Mouse (Mus musculus): ENCODE measurements at regions not wholly inside any gene's neighbourhood (a gene's known extent, or its start where the extent isn't known, plus 50 kb on each side); places are given as distances from the start of the nearest gene placed in this dataset.

DNA sequence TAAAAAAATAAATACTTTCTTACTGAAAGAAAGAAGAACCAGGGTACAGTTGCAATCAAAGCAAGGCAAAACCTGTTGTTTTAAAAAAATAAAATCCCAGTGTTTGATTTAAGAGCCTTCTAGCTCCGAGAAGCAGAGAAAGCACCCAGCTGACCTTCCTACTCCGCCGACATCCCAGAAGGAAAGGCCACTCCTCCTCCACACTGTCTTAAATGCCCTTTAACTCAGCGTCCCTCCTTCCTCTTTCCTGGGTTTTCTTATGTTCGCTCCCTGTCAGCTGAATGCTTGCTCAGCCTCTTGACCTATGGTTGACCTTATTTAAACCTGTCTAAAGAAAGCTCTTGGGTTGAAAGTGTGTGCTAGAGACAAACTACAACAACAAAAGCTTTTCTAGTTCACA, 79.1 kb downstream of the Sptssa start:
- no peak for DNase-seq

DNA sequence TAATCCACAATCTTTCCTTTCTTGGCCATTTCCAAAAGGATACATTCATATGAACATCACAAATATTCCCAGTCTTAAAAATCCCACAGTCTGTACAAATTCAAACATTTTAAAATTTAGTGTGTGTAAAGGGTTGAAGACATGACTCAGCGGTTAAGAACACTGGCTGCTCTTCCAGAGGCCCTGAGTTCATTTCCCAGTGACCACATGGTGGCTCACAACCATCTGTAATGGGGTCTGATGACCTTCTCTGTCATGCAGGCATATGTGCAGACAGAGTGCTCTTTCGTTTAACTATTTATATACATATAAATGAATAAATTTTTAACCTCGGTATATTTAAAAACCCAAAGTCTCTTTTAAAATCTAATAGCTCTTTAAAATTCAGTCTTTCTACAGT, 79.6 kb downstream of the Sptssa start:
- DNase-seq: no peak

DNA sequence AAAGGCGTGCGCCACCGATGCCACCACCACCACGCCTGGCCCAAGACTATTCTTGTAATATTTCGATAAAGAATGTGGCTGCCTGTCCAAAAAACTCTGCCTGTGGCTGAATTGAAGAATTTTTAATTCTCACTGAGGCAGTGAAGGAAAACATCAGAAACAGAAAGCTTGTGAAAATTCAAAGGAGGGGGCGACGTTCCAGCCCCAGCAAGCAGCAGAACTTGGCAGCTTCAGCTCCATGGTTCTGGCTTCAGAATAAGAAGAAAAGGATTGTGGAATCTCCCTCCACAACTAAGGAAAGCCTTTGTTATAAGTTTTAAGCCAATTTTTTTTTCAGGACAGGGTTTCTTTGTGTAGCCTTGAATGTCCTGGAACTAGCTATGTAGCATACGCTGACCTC, 83.5 kb downstream of the Sptssa start:
- no peak for DNase-seq

DNA sequence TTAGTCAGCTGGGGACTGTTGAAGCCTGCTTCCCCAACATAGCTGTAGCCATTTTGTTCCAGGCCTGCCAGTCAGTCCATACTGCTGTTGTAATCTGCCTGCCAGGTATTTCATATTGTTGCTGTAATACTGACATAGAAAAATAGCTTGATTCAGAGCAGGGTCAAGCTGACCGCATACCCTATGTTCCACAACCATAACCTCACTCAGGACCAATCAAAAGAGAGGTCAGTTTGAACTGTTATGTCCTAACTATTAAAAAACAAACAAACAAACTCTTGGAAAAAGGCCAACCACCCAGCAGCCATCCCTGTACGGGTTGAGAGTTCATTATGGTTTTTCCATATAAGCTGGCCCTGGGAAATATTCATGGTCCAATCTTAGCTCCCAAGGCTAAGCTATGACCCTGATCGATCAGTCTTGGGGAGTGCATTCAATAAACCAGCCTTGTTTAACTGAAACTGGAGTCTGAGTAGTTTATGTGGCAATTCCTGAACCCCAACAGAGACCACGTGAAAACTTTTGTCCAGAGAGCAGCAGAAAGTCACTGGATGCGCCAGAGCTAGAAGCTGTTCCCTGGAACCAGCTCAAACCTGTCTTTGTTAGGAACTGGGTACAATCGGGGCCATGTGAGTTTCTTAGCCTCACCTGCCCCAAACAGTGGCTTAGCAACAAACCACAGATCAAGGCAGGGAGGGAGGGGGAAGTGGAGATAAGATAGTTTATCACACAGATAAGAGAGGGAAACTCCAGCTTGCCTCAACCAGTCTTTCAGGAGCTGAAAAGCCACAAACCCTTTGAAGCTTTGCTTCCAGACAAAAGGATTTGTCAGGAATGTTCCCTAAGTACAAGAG, 88.1 kb downstream of the Sptssa start:
- DNase-seq: no peak

DNA sequence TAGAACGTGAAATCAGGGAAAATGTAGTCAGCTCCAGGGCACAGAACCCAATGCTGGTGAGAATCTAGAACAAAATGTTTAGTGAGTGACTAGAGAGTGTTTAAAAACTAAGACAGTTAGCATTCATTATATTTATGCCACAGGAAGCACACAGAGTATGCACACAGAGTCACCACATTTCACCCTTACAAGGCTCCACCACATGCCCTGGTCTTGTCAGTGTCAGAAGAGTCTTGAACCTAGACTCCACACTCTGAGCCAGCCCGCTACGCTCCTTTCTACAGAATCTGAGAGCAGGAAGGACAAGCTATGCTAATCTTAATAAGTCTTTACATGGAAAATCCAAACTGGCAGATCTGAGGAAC, 89.0 kb downstream of the Sptssa start:
- no peak for DNase-seq

DNA sequence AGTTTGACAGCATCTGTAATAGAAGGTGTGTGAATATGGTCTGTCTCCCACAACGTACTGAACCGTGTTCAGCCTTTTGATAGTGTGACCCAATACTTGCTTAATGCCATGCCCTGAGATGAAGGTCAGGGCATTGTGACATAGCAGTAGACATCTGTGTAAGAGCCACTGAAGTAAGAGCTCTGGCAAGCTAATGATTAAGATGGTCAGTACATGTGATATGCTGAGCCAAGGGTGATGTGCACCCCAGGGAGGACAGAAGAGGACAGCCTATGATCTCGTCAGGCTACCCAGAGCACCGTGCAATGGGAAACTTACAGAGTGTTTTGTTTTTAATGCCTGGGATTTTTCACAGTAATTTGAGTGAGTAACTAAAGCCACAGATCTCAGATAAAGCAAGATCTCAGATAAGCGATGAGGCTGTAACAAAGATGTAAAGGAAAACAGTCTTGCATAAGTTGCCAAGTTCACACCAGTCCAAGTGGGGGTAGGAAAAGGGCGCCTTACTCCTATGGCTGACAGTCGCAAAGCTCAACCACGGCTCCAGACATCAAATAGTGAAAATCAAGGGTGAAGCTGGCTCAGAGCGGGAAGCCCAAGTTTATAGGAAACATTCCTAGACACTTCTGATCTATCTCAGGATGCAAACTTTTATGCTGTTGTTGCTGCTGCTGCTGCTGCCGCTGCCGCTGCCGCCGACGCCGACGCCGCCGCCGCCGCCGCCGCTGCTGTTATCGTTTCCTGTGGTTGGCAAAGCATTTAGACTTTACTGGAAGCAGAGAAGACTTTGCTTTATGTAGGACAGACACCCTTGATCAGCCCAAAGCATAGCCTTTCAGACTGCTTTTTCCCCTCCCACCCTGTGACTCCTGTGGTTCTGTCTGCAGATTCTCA, 89.6 kb downstream of the Sptssa start:
- no peak for DNase-seq

DNA sequence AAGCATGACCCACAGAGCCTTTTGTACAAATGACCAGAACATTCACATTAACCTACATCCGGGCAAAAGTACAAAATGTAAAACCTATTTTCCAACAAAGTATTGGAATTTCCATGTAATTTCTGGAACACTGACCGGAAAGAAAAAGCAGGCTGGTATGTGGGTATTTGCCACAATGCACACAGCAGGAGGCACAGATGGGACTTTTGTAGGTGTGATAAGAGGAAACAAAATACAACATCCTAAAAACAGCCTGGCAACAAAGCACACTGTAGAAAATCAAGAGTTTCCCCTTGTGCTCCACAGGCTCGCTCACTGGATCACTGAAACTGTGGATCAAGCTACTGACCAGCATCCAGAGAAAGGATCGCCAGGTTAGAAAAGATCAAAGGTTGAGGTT, 94.4 kb downstream of the Sptssa start:
- DNase-seq: no peak

DNA sequence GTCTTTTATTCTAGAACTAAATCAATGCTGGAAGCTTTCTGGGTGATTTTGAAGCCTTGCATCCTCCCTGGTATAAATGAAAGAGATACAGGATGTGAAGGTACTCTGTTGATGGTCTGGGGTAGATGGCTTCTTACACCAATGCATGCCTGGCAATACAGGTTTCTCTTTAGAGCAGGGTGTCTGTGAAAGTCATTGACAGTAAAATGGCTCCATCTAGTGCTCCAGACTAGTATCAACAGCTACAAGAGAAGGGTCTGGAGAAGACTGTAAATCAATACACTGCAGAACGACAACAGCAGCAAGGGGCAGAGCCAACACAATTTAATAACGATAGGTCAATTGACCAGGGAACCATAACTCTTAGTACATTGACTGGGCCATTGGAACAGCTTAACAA, 98.3 kb downstream of the Sptssa start:
- DNase-seq: no peak

DNA sequence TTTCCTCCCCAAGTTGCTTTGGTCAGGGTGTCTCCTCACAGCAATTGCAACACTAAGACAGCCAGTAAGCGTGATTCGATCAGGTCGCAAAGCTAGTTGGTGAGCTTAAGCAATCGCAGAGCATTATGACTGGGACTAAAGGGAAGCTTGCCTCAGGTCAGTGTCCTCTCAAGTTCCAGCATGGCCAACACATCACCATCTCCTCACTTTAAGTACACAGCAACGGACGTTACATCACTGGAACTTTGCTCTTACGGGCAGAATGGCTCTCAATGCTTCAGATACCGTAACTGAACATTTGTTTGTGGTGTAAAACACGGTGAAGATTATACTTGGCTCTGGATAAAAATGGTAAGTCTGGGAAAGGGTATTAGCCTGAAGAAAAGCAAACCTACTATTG, 106.7 kb downstream of the Sptssa start:
- no peak for DNase-seq

DNA sequence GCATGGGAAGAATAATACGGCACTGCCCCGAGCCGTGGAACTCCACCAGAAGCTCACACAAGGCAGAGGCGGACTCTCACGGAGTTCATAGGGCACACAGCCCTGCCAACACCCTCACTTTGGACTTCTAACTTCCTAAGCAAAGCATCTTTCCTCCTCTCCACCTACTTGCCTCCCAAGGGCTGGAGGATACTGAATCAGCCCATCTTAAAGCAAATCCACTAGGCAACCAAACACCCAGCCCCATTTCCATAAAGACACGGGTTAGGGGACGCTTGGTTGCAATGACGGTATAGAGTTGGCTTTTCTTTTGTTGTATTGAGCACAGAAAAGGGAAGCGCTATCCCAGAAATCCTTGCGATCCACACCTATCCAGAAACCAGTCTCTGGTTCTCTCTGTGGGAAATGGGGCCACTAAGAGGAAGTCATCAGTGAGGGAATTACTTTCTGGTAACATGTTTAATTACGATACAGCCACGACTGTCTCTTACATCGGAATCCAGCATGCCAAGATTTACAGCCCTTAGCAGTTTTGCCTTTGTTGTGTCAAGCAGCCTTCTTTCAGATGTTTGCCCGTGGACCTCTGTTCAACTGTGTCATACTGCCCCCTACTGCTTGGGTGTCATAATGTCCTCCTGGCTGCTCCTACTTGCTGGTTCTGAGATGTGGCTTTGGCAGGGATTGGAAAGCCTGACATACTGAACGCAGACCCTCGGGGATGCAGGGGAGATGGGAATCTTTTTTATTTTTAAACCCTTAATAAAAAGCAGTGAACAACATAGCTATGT, 110.4 kb downstream of the Sptssa start:
- DNase-seq: peak; percentile 57

DNA sequence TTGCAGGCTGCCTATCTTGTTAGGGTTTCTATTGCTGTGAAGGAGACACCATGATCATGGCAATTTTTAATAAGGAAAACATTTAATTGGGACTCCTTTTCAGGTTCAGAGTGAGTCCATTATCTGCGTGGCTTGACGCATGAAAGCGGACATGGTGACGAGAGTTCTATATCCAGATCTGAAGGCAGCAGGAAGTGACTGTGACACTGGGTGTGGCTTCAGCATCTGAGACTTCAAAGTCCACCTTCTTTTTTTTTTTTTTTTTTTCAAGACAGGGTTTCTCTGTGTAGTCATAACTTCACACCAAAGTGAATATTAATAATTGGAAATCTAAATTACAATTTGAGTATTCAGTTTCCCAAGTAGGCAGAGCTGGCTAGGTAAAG, 118.1 kb downstream of the Sptssa start:
- DNase-seq: no peak

DNA sequence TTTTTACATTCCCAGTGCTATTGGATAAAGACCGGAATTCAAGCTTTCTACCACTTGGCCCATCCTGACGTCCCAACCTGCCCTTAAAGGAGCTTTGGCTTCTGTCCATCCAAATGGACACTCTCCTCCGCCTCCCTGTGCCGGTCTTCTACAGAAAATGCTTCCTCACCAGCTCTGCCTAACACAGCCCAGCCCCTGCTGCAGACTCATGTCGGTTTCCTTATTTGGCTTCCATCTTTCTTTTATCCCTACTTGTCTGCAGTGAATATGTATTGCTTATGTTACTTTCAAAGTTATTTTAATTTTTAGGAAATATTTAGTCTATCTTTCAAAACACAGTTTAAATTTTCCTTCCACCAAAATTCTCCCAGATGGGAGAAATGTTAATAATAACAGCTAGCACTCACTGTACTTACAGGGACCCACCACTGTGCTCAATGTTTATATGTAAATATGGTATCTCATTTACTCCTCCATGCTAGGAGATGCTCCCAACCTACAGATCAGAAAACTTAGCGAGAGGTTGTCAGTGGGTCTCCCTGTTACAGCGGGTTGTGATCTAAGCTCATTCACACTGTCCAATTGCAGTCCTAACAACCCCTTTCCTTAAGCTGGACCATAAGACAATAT, 118.6 kb downstream of the Sptssa start:
- DNase-seq: no peak

DNA sequence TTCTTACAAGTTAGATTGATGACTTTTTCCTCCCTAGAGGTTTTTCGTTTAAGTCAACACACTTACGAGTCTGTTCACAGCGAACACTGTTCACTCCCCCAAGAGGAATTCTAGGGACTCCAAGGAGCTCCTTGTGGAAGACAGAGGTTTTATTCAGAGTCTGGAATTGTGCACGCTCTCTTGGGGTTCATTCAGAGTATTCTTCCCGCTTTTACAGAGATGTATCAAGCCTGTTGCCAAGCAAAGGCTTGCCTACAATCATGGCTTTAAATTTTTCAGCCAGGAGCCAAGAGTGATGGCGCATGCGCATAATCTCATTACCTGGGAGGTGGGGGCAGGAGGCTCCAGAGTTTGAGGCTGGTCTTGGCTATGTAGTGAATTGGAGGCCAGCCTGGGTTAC, 119.4 kb downstream of the Sptssa start:
- no peak for DNase-seq

DNA sequence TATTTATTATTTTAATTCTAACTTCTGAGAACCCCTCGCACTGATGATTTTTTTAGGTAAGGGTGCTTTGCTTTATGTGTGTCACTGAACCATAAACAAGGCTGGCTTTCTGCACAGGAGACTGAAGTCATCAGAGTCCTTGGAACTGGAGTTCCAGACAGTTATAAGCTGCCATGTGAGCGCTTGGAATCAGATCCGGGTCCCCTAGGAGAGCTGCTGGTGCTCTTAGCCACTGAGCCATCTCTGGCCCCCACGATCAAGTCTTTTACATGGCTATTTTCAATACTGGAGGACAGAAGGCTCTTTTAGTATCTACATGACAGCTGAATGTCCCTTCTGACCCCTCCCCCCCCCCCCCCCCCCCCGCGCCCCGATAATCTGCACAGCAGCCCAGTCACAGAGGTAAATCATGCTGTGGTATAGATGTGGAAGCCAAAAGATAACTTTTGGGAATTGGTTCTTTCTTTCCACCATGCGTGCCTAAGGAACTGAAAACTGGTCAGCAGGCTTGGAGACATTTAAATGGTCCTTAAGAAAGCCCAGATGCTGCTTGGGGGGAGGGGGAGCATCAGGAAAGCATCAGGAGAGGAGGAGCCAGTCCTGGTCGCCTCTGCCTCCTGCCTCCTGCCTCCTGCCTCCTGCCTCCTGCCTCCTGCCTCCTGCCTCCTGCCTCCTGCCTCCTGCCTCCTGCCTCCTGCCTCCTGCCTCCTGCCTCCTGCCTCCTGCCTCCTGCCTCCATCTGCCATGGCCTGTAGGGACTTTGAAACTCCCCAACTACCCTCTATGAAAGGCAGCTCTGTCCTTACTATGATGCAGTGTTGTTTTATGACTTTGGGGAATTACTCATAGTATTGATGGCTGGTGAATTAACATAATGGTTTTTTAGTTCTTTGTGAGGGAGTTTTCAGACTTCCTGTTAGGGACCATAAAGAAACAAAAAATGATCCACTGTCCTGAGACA, 120.5 kb downstream of the Sptssa start:
- no peak for DNase-seq

DNA sequence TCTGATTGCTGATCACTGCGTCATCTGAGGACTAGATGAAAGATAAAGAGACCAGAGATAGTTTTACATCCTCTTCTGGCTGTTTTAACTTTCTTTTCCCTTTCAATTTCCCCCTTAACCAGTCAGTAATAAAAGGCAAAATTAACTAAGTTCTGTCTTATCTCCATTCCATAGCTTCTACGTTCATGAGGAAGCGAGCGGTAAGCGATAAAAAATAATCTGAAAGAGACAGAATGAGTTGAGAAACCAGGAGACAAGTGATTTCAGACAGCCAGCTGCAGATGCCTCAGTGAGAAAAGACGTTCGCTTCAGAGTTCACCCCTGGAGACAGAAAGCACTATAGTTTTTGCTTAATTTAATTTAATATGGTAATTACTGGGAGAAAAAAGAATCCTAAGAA, 121.5 kb downstream of the Sptssa start:
- DNase-seq: no peak

DNA sequence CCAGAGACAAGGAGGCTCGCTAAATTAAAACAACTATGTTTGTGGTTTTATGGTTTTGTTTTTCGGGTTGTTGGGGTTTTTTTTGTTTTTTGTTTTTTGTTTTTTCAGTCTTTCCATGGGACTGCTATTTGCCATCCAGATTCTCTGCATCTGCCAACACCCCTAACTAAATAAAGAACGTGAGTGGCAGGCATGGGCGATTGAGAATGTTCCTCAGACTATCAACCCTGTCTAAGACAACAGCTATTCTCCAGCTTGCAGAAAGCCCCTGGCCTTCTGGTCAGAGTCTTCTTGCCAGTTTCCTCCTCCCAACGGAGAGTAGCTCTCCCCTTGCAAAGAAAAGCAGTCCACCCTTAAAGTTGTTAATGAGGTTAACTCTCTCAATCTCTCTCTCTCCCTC, 123.2 kb downstream of the Sptssa start:
- no peak for DNase-seq

DNA sequence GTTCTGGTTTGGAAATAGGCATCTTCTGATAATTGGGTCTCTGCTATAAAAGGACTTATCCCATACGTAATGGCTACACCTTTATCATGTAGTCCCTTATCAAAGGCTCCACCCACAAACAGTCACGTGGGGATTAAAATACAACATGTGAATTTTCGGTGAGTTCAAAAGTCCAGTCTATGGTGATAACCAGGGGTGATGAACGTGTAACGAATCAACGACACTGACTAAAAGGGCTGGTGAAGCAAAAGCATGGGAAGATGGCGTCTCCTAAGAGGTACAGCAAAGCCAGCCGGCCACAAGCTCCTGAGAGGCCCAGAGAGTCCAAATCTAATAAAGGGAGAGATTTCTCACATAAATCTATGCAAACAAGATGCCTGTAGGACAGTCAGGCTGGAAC, 124.3 kb downstream of the Sptssa start:
- no peak for DNase-seq

DNA sequence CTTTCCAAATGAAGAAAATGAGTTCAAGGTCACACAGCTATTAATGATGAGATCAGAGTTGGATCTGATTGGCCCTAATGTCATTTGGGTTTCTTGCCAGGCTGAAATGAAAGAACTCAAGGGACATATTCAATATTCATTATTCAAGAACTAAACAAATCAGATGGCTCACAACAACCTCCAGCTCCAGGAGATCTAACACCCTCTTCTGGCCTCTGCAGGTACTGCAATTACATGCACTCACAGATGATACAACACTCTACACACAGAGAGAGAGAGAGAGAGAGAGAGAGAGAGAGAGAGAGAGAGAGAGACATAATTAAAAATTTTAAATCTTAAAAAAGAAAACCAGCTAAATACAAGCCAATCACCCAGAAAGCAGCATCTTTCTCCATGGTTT, 128.3 kb downstream of the Sptssa start:
- no peak for DNase-seq

DNA sequence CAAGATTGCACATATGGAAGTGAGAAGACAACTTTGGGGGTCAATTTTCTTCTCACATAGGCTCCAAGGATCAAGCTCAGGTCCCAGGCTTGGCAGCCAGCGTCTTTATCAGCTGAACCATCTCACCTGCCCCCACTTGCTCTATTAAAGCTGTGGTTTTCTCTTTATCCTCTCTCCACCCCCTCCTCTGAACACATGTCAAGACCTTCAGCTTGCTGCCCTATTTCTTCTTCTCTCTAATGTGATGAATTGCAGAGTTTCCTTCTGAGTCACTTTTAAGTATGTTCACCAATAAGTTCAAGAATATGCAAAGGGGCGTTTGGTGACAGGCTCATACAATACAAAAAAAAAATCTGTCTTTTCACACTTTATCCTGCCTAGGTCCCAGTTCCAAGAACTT, 128.8 kb downstream of the Sptssa start:
- DNase-seq: no peak

DNA sequence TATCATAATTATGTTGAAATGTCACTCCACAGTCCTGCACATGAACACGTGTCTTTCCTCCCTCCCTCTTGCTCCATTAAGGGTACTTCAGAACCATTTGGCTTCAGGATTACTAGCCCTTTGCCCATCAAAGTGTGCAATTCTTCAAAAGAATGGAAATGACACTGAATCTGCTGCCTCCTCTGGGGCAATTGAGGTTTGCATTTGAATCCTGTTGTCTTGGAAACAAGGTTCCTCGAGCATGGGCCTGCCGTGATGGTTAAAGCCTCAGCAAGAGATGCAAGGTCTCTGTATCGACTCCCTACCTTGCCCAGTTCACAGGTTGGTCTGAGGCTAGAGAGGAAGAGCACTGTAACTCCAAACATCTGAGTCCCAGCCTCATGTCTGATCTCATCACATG, 136.0 kb downstream of the Sptssa start:
- no peak for DNase-seq

DNA sequence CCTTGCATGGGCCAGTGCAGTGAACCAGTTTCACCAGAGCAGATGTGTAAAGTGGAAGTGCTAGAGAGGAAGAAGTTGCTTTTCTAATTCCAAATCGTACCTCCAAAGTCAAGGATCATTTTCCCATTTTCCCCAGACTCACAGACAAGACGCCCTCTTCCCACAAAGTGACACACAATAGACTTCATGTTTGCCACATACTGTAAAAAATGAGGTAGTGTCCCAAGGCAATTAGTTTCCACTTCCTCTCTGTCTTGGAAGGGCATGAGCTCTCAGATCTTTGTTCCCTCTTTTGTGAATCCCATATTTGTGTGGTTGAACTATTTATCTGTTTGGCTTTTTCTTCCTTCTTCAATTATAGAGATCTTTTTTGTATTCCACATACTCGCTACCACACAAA, 137.0 kb downstream of the Sptssa start:
- no peak for DNase-seq

DNA sequence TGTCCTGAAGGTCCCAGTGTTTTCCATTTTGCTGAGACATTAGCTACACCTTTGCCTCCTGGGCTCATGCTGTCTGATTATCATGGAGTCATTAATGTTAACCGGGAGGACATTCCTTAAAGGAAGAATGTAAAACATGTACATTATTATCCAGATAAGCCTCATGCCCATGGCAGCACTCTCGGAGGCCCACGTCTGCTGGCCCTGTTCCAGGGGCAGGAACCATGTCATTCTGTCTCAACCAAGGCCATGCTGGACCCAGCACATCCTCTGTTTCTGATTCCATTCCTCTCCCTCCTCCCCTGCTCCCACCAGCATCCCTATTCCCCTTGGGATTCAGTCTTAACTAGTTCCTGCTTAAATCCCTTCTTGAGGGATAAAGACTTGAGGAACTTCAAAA, 139.1 kb downstream of the Sptssa start:
- no peak for DNase-seq
